Mouse (Mus musculus) forebrain, embryonic 16.5 days (tissue): Measurements from ENCODE around the gene Il17f. TPM values are rescaled to one million over a fixed set of nuclear protein-coding genes. Genes with fewer than 3 reads are reported as not detected.
"Not testable (repeated sequence)": the region's sequence is repeated elsewhere in the genome, so short reads cannot be mapped to it uniquely, and the experiment has no call there.

Experiments used
- ATAC-seq: fragments of 200-750 bp; cut with Nextera tagmentation; 2 replicates; pipeline ENCODE4 v1.8.0; 2017; ENCODE audit warnings: mild to moderate bottlenecking, moderate library complexity
- H3K27ac ChIP-seq: fragments of 300-500 bp; sonication (generic); 2 replicates; pipeline ENCODE4 v1.5.1; 2014; ENCODE audit warnings: low read length, control low read depth
- H3K27me3 ChIP-seq: fragments of 300-500 bp; sonication (generic); replicated peaks from 2 replicates; pipeline ENCODE4 v1.6.1; 2014; ENCODE audit warnings: low read length; ENCODE audit not compliant: control insufficient read depth, insufficient read depth
- H3K36me3 ChIP-seq: fragments of 300-500 bp; sonication (generic); 2 replicates; pipeline ENCODE4 v1.6.1; 2014; ENCODE audit not compliant: control insufficient read depth, insufficient read depth
- H3K4me1 ChIP-seq: fragments of 300-500 bp; sonication (generic); replicated peaks from 2 replicates; pipeline ENCODE4 v1.6.1; 2014; ENCODE audit warnings: low read length; ENCODE audit not compliant: control insufficient read depth, insufficient read depth
- H3K4me2 ChIP-seq: fragments of 300-500 bp; sonication (generic); 2 replicates; pipeline ENCODE4 v1.6.1; 2014; ENCODE audit warnings: mild to moderate bottlenecking, low read length, control low read depth
- H3K4me3 ChIP-seq: fragments of 300-500 bp; sonication (generic); replicated peaks from 2 replicates; pipeline ENCODE4 v1.5.1; 2014; ENCODE audit warnings: mild to moderate bottlenecking, low read length, control low read depth
- H3K9ac ChIP-seq: fragments of 300-500 bp; sonication (generic); replicated peaks from 2 replicates; pipeline ENCODE4 v1.6.1; 2014; ENCODE audit warnings: low read depth, low read length, control low read depth
- H3K9me3 ChIP-seq: fragments of 300-500 bp; sonication (generic); 2 replicates; pipeline ENCODE4 v1.6.1; 2016; ENCODE audit warnings: low read length; ENCODE audit not compliant: control insufficient read depth
- WGBS: fragments of 180-500 bp; shearing (Covaris S2); extraction: QIAGEN DNeasy Blood & Tissue Kit; methylation state at CpG from one replicate; pipeline ENCODE4 v1.1.7; 2014; 5-methylcytosine and 5-hydroxymethylcytosine counted together
- polyA plus RNA-seq: library from polyadenylated mRNA; unstranded; fragments of >200 nt; fragmentation: Nextera tagmentation; extraction: Ambion mirVana; gene quantifications from 2 replicates; pipeline ENCODE4 v1.2.1, GENCODE M21; 2015

Gene Il17f
- not detected in 2 replicates for polyA plus RNA-seq

DNA sequence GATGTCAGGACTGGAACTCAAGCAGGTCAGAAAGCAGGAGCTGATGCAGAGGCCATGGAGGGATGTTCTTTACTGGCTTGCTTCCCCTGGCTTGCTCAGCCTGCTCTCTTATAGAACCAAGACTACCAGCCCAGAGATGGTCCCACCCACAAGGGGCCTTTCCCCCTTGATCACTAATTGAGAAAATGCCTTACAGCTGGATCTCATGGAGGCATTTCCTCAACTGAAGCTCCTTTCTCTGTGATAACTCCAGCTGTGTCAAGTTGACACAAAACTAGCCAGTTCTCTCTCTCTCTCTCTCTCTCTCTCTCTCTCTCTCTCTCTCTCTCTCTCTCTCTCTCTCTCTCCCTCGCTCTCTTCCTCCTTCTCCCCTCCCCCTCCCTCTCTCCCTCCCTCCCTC lies at the start of gene Il17f:
TSS of gene Il17f (minus strand) at position 101 of the 400 bp plus-strand sequence.
- H3K4me2 ChIP-seq: not testable (repeated sequence)
- 88% methylated on average over 1 of the region's 1 CpGs for WGBS

DNA sequence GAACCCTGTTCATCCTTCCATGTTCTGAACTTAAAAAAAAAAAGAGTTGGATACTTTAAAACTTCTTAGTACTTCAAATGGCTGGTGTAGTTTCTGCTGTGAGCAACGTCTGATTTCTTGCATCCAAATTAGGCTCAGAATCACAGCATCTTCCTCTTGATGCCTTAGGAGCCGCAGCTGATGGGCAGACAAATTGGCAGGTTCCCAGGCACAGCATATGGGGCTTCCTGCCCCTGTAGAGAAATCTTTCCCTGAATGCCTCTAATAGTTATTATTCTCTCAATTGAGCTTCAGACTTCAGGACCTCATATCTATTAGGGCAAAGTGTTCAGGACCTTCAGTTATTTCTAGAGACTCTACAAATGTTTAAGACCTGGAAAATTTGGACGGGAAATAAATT lies 49.5 kb upstream of the Il17f start:
- H3K27me3 ChIP-seq: no peaks in the 10 kb centered on the region
- no peak for ATAC-seq
- no peak overlapping the region for H3K4me2 ChIP-seq
- no peaks in the 10 kb centered on the region for H3K4me1 ChIP-seq
- H3K36me3 ChIP-seq: no peaks in the 10 kb centered on the region
- H3K27ac ChIP-seq: no peak overlapping the region
- H3K9me3 ChIP-seq: no peaks in the 10 kb centered on the region
- WGBS: 56% methylated on average over 3 of the region's 3 CpGs
- H3K9ac ChIP-seq: no peak overlapping the region
- no peak overlapping the region for H3K4me3 ChIP-seq

More for the DNA sequence above, at the start of gene Il17f:
- not testable (repeated sequence) for ATAC-seq, H3K9me3 ChIP-seq, H3K4me1 ChIP-seq, H3K27me3 ChIP-seq, H3K4me3 ChIP-seq, H3K9ac ChIP-seq, H3K27ac ChIP-seq, H3K36me3 ChIP-seq

DNA sequence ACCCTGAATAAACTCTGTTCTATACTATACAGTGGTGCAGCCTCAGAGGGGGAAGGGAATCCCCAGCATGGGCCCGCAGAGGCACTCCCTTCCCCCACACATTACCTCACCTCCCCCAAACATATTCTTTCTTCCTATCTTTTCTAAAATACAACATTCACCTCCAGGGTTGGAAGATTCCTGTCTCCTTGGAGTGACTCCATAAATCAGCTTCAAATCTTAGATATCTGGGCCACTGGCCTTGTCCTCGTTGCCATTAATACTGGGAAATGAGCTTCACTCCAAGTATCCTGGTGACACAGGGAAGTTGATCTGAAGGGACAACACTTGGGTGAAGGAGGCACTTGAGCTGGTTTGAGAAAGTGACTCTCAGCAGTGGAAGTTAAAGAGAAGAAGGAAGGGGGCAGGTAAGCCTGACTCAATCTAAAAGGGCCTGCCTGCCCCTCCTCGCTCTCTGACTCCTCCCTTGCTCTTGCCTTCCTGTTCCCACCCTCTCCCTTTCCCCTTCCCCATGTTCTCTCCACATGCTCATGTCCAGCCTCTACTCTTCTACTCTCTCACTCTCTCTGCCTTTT lies 46.2 kb upstream of the Il17f start:
- Histone ChIP-seq H3K27ac (no peak overlapping the region), H3K4me1 (no peaks in the 10 kb centered on the region), H3K4me2 (no peak overlapping the region), H3K4me3 (no peak overlapping the region), H3K36me3 (no peaks in the 10 kb centered on the region), H3K27me3 (no peaks in the 10 kb centered on the region), H3K9ac (no peak overlapping the region), H3K9me3 (no peaks in the 10 kb centered on the region)
- no peak for ATAC-seq
- WGBS: 83% methylated on average over 3 of the region's 3 CpGs

DNA sequence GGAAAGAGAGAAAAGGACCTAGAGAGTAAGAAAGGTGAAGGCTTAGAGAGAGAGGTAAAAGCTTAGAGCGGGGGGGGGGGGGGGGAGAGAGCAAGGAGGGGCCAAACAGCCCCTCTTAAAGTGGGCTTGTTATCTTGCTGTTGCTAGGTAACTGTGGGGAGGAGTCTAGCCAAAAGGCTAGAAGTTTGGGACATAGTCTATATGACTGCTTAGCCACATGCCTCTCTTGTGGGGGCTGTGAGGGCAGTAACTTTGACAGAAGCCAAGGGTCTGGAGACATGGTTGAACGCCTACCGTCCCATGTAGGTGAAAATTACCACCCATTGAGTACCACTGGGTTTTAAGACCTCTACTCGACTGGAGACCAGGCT lies 42.7 kb upstream of the Il17f start:
- no peak overlapping the region for H3K4me3 ChIP-seq
- no peak overlapping the region for H3K4me2 ChIP-seq
- ATAC-seq: no peak
- no peaks in the 10 kb centered on the region for H3K36me3 ChIP-seq
- no peaks in the 10 kb centered on the region for H3K4me1 ChIP-seq
- H3K9ac ChIP-seq: no peak overlapping the region
- no peaks in the 10 kb centered on the region for H3K9me3 ChIP-seq
- no peaks in the 10 kb centered on the region for H3K27me3 ChIP-seq
- WGBS: 93% methylated on average over 3 of the region's 4 CpGs
- no peak overlapping the region for H3K27ac ChIP-seq

DNA sequence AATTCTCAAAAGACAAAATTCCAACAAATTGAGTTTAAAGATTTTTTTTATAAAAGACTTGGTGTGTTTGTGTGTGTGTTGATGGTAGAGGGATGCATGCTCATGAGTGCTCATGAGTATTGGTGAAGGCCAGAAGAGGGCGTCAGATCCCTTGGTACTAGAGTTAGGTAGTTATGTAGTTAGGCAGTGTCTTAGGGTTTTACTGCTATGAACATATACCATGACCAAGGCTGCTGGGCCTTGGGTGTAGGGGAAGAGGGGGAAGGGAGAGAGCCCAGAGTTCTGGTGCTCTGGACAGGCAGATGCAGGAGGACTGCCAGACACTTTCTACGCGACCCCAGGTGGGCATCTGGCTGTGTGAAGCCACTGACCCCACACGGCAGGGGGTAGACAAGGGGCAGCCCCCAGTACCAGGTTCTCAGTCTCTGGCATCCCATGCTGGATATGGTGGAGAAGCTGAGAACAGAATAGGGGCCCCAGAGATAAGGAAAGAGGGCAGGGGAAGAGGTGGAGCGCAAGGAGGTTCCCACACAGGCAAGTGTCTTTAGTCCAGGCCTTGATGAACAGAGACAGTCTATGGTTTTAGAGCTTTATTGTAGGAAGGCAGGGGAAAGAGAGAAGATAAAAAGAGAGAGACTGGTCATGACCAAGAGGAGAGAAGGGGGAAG lies 42.2 kb upstream of the Il17f start:
- Histone ChIP-seq H3K4me1 (no peaks in the 10 kb centered on the region), H3K27me3 (no peaks in the 10 kb centered on the region), H3K9me3 (no peaks in the 10 kb centered on the region), H3K4me2 (no peak overlapping the region), H3K4me3 (no peak overlapping the region), H3K36me3 (no peaks in the 10 kb centered on the region), H3K9ac (no peak overlapping the region), H3K27ac (no peak overlapping the region)
- ATAC-seq: no peak
- WGBS: 83% methylated on average over 5 of the region's 5 CpGs

DNA sequence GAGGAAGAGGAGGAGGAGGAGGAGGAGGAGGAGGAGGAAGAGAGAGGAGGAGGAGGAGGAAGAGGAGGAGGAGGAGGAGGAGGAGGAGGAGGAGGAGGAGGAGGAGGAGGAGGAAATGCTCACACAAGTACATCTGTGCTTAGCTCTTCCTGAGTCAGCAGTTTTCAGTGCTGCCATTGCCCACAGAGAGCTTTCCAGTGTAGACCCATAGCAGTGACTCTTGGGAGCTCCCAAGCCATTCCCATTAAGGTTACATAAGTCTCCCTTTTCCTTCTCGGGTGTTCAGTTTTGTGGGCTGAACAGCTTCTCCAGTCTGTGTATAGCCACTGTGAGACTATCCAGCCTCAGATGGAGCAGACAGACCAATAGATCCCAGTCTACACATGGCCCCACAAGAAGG lies 40.1 kb upstream of the Il17f start:
- no peak for ATAC-seq
- Histone ChIP-seq H3K9ac (no peak overlapping the region), H3K27ac (no peak overlapping the region), H3K9me3 (no peaks in the 10 kb centered on the region), H3K4me3 (no peak overlapping the region), H3K36me3 (no peaks in the 10 kb centered on the region), H3K27me3 (no peaks in the 10 kb centered on the region), H3K4me1 (no peaks in the 10 kb centered on the region), H3K4me2 (no peak overlapping the region)
- 72% methylated on average over 1 of the region's 1 CpGs for WGBS

DNA sequence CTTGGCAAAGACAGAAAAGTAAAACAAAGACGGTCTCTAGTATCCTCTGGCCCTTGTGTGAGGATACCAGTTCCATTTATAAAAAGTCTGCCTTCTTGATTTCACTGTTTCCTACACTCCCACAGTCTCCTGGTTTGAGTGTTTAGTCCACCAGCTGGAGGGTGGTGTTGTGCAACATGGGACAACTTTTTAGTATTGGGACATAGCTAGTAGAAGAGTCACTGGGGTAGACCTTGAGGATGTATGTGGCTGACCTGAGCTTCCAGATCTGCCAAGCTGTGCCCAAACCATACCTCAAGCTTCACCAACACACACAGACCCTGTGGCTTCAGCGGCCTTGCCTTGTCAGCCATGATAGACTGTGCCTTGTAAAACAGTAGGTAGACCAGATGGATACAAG lies 37.6 kb upstream of the Il17f start:
- no peak for ATAC-seq
- no peak overlapping the region for H3K27ac ChIP-seq
- no peak overlapping the region for H3K4me2 ChIP-seq
- H3K4me1 ChIP-seq: no peaks in the 10 kb centered on the region; the same call in 1 of the 2 replicates
- H3K9ac ChIP-seq: no peak overlapping the region
- WGBS: 92% methylated on average over 2 of the region's 2 CpGs
- H3K4me3 ChIP-seq: no peak overlapping the region
- no peaks in the 10 kb centered on the region for H3K36me3 ChIP-seq
- H3K9me3 ChIP-seq: no peaks in the 10 kb centered on the region
- no peaks in the 10 kb centered on the region for H3K27me3 ChIP-seq

DNA sequence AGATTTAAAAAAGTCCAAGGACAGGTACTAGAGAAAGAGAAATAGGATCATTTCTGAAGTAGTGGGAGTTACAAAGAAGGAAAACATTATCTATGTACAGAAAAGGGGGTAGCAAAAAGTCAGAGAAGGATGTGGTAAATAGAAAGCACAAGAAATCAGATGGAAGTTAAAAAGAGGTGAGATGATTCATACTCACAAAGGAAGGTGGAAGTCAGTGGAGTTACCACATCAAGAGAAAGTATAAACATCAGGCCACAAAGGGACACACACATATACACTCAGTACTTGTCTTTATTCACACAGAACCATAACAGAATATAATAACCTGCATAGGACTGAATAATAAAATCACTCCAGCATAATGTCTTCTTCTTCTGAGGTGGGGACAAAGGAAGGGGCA lies 34.6 kb upstream of the Il17f start:
- no peak for ATAC-seq
- Histone ChIP-seq H3K9ac (no peak overlapping the region), H3K27ac (no peak overlapping the region), H3K4me1 (no peaks in the 10 kb centered on the region; the same call in 1 of the 2 replicates), H3K27me3 (no peaks in the 10 kb centered on the region), H3K4me2 (no peak overlapping the region), H3K4me3 (no peak overlapping the region), H3K36me3 (no peaks in the 10 kb centered on the region), H3K9me3 (no peaks in the 10 kb centered on the region)

DNA sequence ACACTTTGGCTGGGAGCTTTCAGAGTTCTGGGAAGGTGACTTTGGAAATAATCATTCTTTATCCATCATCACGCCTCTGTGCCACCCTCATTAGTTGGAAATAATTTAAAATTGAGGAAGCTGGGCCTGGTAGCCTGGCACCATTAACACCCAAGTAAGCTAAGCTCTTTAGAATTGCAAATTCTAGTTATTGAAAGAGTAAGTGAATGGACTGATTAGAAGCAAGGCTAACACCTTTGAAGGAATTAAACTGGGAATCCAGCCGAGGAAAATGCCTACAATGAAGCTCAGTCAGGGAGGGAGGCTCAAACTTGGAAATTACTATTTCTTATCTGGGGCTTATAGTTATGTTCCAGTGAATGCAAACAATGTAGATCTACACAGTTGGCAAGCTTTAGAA lies 33.5 kb upstream of the Il17f start:
- Histone ChIP-seq H3K4me2 (no peak overlapping the region; the same call in 1 of the 2 replicates), H3K9me3 (no peaks in the 10 kb centered on the region), H3K4me1 (peaks cover 4% of the 10 kb centered on the region), H3K36me3 (no peaks in the 10 kb centered on the region), H3K4me3 (no peak overlapping the region), H3K27me3 (no peaks in the 10 kb centered on the region), H3K9ac (no peak overlapping the region), H3K27ac (no peak overlapping the region)
- 6% methylated on average over 2 of the region's 2 CpGs for WGBS
- ATAC-seq: no peak
